Mouse (Mus musculus) E14TG2a.4 (cell line): ENCODE measurements around the gene Atxn7l1.

Source experiments
- CTCF ChIP-seq: conservative IDR thresholded peaks from 2 replicates; pipeline ENCODE4 v1.5.1; 2014; ENCODE audit warnings: low read length
- NANOG ChIP-seq: IDR thresholded peaks from 2 replicates; pipeline ENCODE4 v1.6.1; 2014; ENCODE audit warnings: borderline replicate concordance, low read length, mixed read lengths
- POU5F1 ChIP-seq: IDR thresholded peaks from 2 replicates; pipeline ENCODE4 v1.6.1; 2014; ENCODE audit warnings: low read length, borderline replicate concordance

- TF ChIP-seq POU5F1 (no peak), CTCF (no peak), NANOG (peak; percentile 66; the same call in 1 of the 2 replicates)
These were observed 125.7 kb downstream of the Atxn7l1 start for GRCm38 (mm10) chr12:33273147-33273546.
